Mouse (Mus musculus) spleen, adult 2 months (tissue): ENCODE results near the gene Ehf.

Source experiments
- CTCF ChIP-seq: fragments of 200-500 bp; IDR thresholded peaks from 2 replicates; pipeline ENCODE4 v1.5.1; 2011; ENCODE audit warnings: mild to moderate bottlenecking, inconsistent platforms; ENCODE audit not compliant: insufficient read depth, insufficient read length, insufficient replicate concordance; ENCODE audit errors: extremely low read depth
- POLR2A ChIP-seq: fragments of 200-500 bp; IDR thresholded peaks from 2 replicates; pipeline ENCODE4 v1.6.1; 2011; ENCODE audit warnings: low read depth, low read length, inconsistent platforms

DNA sequence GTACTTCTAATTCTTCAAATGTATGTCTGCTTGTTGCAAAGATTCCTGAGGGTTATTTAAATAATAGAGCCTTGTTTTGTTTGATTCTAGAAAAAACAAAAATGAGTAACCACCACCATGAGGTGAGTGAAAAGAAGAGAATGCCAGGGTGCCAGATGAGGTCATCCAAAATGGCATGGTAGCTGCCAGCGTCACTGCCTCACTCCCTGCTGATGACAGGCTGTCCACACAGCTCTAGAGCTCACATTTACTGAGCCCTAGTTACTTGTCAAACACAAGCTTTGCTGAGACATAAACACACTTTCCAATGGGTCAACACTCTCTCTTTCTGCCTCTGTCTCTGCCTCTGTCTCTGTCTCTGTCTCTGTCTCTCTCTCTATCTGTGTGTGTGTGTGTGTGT is 25.3 kb downstream of the Ehf start:
- TF ChIP-seq POLR2A (no peak), CTCF (no peak)
